Comparison of ENCODE assay signal across 9 mouse cellular contexts in genomic region chr1:171478968-171479367, GRCm38 (mm10). TPM values are rescaled to one million over a fixed set of nuclear protein-coding genes. Genes with fewer than 3 reads are reported as not detected.
DNase-seq lines count a peak whose midpoint lies in the region; TF ChIP-seq lines count a peak whose summit lies in the region.
"Had no signal": no experiment of that assay in that cellular context is flagged by ENCODE, and none has a peak within 500 bp of the region (broad histone marks: within the 10 kb centered on the region; RNA-seq: fewer than 3 reads in every experiment).

No protein-coding gene starts in this region.

- H3K4me1 ChIP-seq in E14TG2a.4 (replicated peaks; ENCODE audit: low read depth, low read length), result peaks cover 31% of the 10 kb centered on the region

- H3K4me3 ChIP-seq in E14TG2a.4 (replicated peaks; ENCODE audit: low read length), result no peak overlapping the region

- H3K27me3 ChIP-seq in E14TG2a.4 (ENCODE audit: insufficient read depth, low read length), result no peaks in the 10 kb centered on the region

- TF ChIP-seq CTCF in E14TG2a.4 (conservative IDR thresholded peaks at IDR 0.05; ENCODE audit: low read length), result peak; percentile 66

- H3K36me3 ChIP-seq in E14TG2a.4 (ENCODE audit: insufficient read depth, low read length), result no peaks in the 10 kb centered on the region

- no peaks in the 10 kb centered on the region for H3K9me3 ChIP-seq in E14TG2a.4 (ENCODE audit: low read length)

- peak; percentile 67 to 77 for DNase-seq in adrenal gland, adult 18-20 months (ENCODE audit: low spot score in 2 of 2)
- DNase-seq in embryo, embryonic 10.5 days (ENCODE audit: low spot score), result peak; percentile 70
- peak; percentile 71 to 79 for DNase-seq in heart, postnatal 36 days
- DNase-seq in layer of hippocampus, adult 8-10 months (ENCODE audit: low spot score in 2 of 2), result peak; percentile 55 to 86
- peak; percentile 84 for DNase-seq in lung, postnatal 10 days
- DNase-seq in right cerebral cortex, adult 2 months (ENCODE audit: low spot score in 2 of 2), result peak; percentile 82 to 87
- peak; percentile 69 to 73 for DNase-seq in urinary bladder, postnatal 36 days (ENCODE audit: low spot score in 2 of 2)

- intact Hi-C loops in heart, postnatal 36 days (cut with DNase I), result loop anchor here (1.0 to 10.0 kb wide), 4 partner anchors 68 to 364 kb away; partner anchors contain the start of genes Cfap126 and Usf1

RNA-seq across cellular contexts. Expression of gene Alyref2, which starts 24.3 kb away (rescaled TPM):
- 1 to 10 TPM; 5.7 to 6.5 TPM for total RNA-seq in adrenal gland, adult 18-20 months (2021)
- 1 to 10 TPM; 2.1 to 3.3 TPM for total RNA-seq in heart, postnatal 36 days (2021)
- total RNA-seq in layer of hippocampus, adult 8-10 months (2022), result 1 to 10 TPM; 5.1 to 6.3 (median 5.6) TPM

RNA-seq across cellular contexts. Expression of gene F11r, which starts 41.6 kb away (rescaled TPM):
- total RNA-seq in adrenal gland, adult 18-20 months (2021), result 10 to 100 TPM; 29.3 to 36.4 TPM
- 10 to 100 TPM; 38.7 to 43.2 TPM for total RNA-seq in heart, postnatal 36 days (2021)
- 10 to 100 TPM in 2 of 4 experiments, 1 to 10 TPM in 2; 4.8 to 18.6 (median 11.1) TPM for total RNA-seq in layer of hippocampus, adult 8-10 months (2022)

RNA-seq across cellular contexts. Expression of gene Itln1, which starts 56.1 kb away (rescaled TPM):
- total RNA-seq in adrenal gland, adult 18-20 months (2021), result not detected
- not detected for total RNA-seq in heart, postnatal 36 days (2021)
- not detected for total RNA-seq in layer of hippocampus, adult 8-10 months (2022)
- total RNA-seq: gastrocnemius, postnatal 4 days had no signal
